Mouse (Mus musculus): ENCODE measurements around the gene Aldh9a1.

Aldh9a1 gene

DNA sequence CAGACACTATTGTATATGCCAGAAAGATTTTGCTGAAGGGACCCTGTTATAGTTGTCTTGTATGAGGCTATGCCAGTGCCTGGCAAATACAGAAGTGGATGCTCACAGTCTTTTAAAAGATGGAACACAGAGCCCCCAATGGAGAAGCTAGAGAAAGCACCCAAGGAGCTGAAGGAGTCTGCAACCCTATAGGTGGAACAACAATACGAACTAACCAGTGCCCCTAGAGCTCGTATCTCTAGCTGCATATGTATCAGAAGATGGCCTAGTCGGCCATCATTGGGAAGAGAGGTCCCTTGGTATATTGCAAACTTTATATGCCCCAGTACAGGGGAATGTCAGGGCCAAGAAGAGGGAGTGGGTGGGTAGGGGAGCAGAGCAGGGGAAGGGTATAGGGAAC is 585 bp upstream of the Aldh9a1 start:
- in situ Hi-C loops (cut with MboI, MseI), result loop anchor here in 1 of 2 experiments (25.0 kb wide), 2 partner anchors 962 to 1337 kb away; partner anchors contain the start of genes Pou2f1 and Tada1

DNA sequence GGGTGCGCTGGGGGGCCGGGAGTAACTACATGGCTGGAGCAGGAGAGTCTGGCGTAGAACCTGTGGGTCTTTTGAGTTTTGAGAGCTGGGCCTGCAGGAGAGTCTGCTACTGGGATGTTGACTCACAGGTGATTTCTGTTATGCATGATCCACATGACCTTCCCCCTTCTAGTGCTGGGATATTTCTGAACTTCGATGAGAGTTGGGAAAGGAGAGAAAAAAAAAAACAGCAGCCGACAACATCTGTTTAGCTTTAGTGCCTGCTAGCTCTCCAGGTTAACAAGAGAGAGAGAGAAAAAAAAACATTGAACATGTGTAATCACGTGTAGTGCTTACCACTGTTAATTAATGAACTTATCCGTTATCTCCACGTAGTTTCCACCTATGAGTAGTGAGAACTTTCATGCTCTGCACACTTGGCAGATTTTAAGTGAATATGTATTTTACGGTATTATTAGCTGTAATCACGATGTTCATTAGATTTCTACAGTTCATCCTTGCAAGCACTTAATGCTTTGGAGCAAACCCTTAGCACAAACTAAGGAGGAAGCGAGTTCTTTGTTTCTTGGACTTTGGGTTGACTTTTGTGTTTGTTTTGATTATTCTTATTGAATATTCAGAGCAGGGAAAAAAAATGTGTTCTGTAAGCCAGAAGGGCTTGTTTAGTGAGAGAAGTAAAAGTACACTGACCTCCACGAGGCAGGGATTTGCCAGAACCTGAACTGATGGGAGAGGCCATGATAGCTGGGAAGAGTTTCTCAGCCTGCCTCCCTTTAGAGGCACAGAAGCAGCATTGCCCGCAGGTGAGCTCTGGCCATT is 1.0 kb downstream of the Aldh9a1 start:
- in situ Hi-C loops (cut with MboI, MseI), result loop anchor here in 1 of 2 experiments (25.0 kb wide), 1 partner anchor 939 kb away; the partner anchor contains the start of gene Pogk

DNA sequence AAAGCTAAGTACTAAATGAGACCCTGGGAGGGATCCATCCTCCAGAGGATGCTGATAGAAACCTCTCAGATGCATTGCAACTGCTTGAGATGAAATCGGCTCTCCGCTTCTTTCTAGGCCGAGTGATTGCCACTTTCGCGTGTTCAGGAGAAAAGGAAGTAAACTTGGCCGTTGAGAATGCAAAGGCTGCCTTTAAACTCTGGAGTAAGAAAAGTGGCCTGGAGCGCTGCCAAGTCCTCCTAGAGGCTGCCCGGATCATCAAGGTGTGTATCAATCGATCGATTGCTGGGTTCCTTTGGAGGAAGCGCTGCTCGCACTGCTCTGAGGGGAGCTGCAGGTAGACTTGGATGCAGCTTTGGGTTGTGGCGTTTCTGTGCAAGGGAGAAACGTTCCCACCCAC is 2.6 kb downstream of the Aldh9a1 start:
- in situ Hi-C loops (cut with MboI, MseI), result loop anchor here in 1 of 2 experiments (25.0 kb wide), 1 partner anchor 940 kb away; the partner anchor contains the start of gene Pogk

DNA sequence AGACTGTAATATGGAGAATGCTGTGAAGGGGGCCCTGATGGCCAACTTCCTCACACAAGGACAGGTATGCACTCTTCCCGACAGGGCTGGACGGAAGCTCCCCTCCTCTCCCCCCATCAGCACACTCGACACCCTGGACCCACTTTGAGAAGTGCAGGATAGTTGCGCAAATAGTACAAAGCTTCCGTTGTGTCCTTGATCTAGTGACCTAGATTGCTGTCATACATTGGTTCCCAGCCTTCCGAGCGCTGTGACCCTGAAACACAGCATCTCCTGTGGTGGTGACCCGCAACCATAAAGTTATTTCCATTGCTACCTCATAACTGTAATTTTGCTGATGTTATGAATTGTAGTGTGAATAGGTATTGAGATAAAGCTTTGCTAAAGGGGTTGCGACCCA is 7.6 kb downstream of the Aldh9a1 start:
- in situ Hi-C loops (cut with MboI, MseI), result loop anchor here in 1 of 2 experiments (25.0 kb wide), 1 partner anchor 945 kb away; the partner anchor contains the start of gene Pogk

DNA sequence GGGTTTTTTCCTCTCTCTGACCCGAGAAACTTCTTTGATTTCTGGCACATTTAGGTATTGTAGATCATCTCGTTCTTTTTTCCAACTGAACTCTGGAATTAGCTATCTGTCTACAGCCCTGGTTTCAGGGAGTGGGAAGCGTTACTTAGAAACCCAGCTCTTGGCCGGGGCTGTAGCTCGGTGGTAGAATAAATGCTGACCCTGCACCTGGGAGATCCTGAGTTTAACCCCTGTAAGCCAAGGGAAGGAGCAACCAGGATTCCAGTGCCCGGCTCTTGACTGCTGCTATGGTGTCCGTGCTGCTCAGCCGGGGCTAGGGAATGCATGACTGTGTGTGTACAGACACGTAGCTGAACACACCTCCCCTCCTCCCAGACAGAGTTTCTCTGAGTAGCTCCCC is 8.9 kb downstream of the Aldh9a1 start:
- in situ Hi-C loops (cut with MboI, MseI), result loop anchor here in 1 of 2 experiments (25.0 kb wide), 1 partner anchor 946 kb away; the partner anchor contains the start of gene Pogk

DNA sequence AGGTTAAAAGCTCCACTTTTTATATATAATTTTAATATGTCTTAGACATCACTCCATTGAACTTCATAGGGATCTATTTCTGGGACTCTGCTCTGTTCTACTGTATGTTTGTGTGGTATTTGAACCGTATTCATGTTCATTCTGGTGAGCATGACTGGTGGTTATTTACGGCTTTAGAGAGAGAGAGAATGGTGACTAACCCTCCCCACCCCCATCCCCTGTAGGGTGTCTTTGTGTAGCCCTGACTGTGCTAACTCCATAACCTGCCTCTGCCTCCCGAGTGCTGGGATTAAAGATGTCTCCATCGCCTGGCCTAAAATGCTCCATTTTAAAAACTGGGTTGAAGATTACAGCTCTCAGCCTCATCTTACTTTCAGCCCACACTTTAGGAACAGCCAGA is 10.5 kb downstream of the Aldh9a1 start:
- in situ Hi-C loops (cut with MboI, MseI), result loop anchor here in 1 of 2 experiments (25.0 kb wide), 1 partner anchor 948 kb away; the partner anchor contains the start of gene Pogk

DNA sequence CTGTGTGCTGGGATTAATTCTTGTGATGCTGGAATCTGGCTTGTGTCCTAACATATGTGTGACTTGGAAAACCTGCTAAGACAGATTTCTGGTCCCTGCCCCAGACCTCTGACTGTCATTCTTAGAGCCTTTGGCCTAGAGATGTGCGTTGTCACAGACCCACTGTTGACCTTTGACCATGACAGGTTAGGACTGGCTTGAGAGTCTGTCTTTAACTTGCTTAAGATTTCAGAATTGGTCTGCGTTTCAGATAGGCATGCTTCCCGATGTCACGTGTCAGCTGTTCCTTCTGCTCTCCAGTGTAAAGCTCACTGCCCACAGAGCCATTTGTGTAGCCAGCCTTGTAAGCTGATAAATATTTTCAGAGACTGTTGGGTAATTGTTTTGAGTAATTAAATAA is 13.0 kb downstream of the Aldh9a1 start:
- in situ Hi-C loops (cut with MboI, MseI), result loop anchor here in 1 of 2 experiments (25.0 kb wide), 1 partner anchor 951 kb away; the partner anchor contains the start of gene Pogk

DNA sequence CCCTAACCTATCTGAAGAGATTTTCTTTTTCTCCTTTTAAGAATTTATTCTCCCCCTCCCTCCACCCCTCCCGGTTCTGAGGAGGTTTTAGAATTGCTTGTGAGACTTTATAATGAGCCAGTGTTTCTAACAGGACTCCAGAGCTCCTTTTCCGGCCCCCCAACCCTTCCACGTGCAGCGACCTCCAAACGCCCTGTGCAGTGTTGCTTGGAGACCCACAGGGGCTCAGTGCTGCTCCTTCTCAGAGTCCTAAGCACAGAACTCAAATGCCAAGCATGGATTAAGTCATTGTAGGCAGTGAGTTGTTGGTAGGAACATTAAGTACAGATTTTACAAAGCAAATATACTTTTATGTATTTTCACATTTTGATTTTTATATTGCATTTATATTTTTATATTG is 13.5 kb downstream of the Aldh9a1 start:
- in situ Hi-C loops (cut with MboI, MseI), result loop anchor here in 1 of 2 experiments (25.0 kb wide), 1 partner anchor 951 kb away; the partner anchor contains the start of gene Pogk

DNA sequence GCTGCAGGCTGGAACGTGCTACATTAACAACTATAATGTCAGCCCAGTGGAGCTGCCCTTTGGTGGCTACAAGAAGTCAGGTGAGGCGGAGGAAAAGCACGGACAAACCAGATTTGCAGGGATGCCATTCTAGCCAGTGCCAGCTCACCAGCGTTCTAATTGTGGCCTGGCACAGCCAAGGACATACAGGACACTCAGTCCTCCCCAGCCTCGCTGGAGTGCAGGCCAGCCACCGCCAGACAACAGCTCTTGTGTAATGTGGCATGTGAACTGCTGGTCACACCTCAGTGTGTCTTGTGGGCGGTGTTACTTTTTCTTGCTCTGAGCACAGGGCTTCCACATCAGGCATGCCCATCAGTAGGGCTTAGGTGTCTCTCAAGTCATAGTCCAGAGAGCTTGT is 16.0 kb downstream of the Aldh9a1 start:
- in situ Hi-C loops (cut with MboI, MseI), result loop anchor here in 1 of 2 experiments (25.0 kb wide), 1 partner anchor 954 kb away; the partner anchor contains the start of gene Pogk

DNA sequence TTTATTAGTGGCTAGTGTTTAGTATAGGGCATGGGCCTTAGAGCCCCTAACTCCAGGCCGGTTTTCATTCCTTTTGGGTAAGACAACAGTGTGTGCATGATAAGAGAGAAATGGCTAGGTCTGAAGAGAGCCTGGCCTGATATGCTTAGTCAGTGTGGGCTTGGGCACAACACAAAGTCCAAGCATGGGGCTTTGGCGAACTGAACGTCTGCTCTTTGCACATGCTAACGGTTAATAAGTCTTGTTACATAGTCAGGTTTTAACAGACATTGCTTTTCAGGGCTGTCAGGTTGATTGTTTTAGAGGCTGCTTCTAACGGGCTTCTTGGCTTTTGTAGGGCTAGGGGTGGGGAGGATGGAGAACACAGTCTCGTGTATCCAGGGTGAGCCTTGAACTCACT is 16.8 kb downstream of the Aldh9a1 start:
- in situ Hi-C loops (cut with MboI, MseI), result loop anchor here in 1 of 2 experiments (25.0 kb wide), 1 partner anchor 954 kb away; the partner anchor contains the start of gene Pogk

DNA sequence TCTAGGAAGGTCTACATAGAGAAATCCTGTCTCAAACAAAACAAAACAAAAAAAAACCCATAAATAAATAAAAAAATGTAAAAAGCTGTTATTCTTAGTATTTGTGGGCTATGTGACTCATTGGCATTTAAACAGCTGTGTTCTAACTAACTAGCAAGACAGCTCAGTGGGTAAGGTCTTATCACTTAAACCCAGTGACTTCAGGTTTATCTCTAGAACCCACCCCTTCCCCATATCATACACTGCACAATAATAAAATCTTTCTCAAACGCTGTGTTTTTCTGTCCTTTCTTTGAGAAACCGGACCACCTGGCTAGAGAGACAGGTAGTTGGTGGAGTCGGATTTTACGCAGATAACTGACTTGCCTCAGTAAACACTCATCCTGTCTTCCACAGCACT is 18.2 kb downstream of the Aldh9a1 start:
- in situ Hi-C loops (cut with MboI, MseI), result loop anchor here in 1 of 2 experiments (25.0 kb wide), 1 partner anchor 956 kb away; the partner anchor contains the start of gene Pogk

DNA sequence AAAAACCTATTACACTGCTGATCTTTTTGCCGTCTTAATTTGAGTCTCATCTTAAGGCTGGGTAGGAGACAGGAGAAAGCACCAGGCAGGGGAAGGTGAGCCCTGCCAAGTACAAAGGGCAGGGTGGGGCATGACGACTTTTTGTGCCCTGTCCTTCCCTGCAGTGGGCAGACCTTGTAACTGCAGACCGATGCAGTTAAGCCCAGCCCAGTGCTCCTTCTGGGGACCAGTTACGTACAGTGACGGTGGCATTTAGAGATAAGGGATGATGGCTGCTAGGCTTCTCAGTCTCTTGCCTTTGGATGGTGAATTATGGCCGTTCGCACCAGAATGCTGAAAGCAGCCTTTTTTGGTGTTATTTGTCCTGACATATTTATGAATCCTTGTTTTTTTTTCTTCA is 18.7 kb downstream of the Aldh9a1 start:
- in situ Hi-C loops (cut with MboI, MseI), result loop anchor here in 1 of 2 experiments (25.0 kb wide), 1 partner anchor 956 kb away; the partner anchor contains the start of gene Pogk

DNA sequence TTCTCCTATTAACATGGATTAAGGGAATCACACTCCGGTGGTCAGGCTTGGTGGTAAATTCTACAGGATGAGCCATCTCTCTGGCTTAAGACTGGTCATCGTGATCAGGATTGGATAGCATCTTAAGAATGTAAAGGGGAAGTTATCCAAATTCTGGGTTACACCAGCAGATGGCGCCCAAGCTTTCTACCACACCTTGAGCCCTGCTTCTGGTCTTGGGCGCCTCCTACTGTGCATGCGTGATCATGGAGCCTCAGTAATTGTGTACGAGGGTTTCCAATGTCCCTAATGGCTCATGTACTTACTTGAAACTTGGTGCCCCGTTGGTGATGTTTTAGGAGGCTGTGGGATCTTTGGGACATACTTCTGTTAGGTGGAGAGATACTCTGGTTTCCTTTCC is 20.1 kb downstream of the Aldh9a1 start:
- in situ Hi-C loops (cut with MboI, MseI), result loop anchor here in 1 of 2 experiments (25.0 kb wide), 1 partner anchor 958 kb away; the partner anchor contains the start of gene Pogk

DNA sequence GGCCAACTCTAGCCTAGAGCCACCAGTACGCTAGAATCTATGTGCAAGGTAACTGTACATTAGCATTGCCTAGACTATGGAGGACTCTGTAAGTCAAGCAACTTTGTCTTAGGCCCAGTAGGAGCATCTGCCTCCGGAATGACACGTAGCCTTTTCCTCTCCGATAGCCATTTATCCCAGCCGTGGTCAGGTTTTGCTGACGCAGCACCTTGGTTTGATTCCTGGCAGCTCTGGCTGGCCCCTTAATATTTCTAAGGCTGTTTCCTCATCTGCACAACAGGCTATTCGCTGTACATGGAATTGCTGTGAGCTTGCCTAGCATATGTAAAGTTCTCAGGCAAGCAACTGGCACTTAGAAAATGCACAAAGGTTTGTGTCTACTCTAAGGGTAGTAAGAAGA is 22.9 kb downstream of the Aldh9a1 start:
- in situ Hi-C loops (cut with MboI, MseI), result loop anchor here in 1 of 2 experiments (25.0 kb wide), 1 partner anchor 960 kb away; the partner anchor contains the start of gene Pogk

DNA sequence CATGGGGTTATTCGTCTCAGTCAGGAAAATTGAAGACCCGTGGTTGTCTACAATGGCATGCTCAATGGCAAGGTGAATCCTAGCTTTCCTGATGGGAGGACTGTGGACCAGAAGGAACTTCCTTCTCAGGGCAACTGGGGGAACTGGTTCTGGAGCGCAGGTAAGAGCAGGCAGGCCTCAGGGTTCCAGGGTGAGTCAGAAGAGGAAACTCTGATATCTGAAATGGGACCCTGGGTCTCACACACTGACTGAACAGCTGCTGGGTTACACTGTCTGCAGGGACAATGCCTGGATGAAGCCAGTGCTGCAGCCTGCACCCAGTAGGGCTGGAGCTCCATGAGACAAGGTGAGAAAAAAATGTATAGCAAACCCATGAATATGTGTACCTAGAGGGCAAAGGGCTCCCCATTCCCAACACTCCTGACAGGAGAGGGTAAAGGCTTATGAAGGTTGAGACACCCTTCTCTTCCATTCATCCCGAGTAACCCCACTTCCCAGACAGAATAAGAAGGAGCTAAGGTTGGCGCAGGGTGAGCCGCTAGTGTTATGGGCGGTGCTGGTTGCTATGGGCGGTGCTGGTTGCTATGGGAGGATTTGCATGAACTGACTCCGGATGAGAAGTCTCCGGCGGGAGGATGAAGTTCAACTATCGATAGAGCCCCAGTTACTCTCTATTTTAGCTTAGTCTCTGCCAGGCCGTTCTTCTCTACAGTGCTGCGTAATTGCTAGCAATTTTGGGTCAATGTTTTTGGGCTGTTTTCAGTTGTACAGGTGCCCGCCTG is 24.4 kb downstream of the Aldh9a1 start:
- in situ Hi-C loops (cut with MboI, MseI), result loop anchor here in 1 of 2 experiments (25.0 kb wide), 1 partner anchor 962 kb away; the partner anchor contains the start of gene Pogk

DNA sequence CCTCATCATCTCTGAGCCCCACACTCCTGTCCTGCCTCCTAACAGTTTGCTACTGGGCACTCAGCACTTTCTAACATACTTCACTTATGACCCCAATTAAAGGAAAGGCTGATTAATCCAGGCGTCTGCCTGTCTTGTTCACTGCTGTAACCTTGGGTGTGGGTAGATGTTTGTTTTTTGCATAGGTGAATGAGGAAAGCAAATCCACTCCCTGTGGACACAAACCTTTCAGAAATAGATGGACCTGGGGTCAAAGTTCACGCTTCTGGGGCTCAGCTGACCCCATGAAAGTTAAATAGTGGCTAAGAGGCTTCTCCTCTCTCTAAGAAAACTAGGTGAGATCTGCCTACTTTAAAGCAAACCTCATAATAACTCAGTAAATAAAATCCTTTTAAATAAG is 25.2 kb downstream of the Aldh9a1 start:
- in situ Hi-C loops (cut with MboI, MseI), result loop anchor here in 1 of 2 experiments (25.0 kb wide), 1 partner anchor 963 kb away; the partner anchor contains the start of gene Pogk

DNA sequence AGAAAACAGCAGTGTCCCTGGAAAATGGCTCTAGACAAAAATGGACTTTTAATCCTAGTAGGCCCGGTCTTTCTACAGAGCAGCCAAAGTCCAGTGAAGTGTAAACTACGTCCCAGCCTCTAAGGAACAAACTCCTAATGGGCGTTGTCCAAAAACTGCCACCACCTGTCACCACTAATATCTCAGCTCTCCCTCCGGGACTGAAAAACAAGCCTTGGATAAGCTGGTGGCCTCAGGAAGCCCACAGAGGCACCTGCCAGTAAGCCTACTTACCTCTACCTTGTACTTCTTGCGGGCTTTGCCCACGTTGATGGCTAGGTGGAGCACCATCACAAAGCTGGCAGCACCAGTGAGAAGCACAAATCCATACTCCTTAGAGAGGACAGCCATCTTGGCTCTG is 28.2 kb downstream of the Aldh9a1 start:
- in situ Hi-C loops (cut with MboI, MseI), result no loop called here

DNA sequence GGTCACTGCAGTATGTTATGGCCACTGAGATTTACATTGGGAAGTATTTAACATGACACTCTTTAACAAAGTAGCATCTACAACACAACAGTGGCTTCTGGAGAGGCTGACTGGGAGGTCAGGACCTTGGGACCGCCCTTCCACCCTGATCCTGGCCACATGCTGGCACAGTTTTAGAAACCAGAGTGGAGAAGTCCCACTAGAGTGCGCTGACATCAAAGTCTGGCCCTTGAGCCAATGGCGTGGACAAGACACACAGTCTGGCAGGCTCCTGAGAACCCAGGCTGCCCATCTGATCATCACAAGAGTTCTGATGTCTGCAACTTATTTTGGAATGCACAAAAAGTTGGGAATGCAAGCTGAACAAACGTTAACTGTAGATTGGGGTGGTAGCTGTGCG is 30.0 kb downstream of the Aldh9a1 start:
- in situ Hi-C loops (cut with MboI, MseI), result no loop called here

DNA sequence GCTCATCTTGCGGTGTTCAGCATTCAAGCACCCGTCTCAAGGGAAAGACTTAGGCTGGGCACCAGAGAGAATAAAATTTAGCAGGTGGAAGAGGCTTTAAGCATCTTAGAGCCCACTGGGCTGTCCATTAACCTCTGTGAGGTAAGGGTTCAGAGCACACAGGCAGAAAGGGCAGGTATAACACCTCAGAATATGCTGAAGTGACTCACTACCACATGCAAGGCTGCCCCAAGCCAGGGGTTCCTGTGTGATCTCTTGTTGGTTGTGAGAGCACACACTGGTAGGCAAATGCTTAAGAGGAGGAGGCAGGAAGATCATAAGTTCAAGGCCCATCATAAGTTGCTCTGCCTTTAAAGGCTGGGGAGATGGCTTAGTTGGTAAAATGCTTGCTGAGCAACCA is 30.4 kb downstream of the Aldh9a1 start:
- in situ Hi-C loops (cut with MboI, MseI), result no loop called here

DNA sequence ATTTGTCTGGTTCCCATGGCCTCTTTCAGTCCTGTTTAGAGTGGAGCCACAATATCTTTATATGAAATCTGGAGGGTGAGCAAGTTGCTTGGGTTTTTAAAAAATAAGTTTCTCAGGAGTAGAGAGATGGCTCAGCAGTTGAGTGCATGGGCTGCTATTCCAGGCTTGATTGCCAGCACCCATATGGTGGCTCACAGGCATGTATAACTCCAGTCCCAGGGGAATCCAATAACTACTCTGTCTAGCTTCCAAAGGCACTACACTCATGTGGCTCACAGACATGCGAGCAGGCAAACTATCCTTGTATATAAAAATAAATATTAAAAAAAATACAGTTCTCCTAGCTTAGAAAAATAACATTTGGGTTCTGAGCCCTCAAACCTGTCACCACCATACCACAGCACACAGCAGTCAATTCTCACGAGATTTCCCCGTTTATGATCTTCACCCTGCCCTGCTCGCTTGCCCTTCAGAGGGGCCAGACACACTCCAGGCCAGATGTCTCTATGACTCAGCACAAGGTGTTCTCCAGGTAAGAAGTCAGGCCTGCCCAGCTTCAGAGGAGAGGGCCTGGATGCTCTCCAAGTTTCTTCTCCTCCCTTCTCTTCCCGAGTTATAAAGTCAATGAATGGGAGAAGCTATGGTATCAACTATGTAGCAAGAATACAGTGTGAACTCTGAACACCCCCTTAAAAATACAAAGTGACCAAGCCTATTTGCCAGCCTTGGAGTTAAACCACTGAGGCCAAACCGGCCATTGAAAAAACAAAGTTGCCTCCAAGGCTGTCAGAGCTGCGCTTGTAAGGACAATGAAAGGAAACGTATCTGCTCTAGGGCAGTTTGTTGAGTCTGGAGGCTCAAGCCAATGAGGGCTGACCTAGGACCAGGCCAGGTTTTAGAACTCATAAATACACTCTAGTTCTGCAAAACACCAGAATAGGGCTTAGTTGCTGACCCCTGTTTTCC is 31.5 kb downstream of the Aldh9a1 start:
- in situ Hi-C loops (cut with MboI, MseI), result no loop called here
